Mouse (Mus musculus): ENCODE results near the gene Tapbp. TPM values are rescaled to one million over a fixed set of nuclear protein-coding genes. Genes with fewer than 3 reads are reported as not detected.

The Tapbp gene
- total RNA-seq, 1 experiment = 39.4 TPM

GRCm38 (mm10) chr17:33911052-33911812, 4.5 kb upstream of the Tapbp start:
- peak overlapping the region; percentile 39; the same call in 1 of the 2 replicates for H3K9ac ChIP-seq (ENCODE audit: insufficient read depth, low read depth, low read length, poor library complexity, severe bottlenecking)
- DNase-seq (ENCODE audit: low read depth, low spot score) = no peak
- H3K9me3 ChIP-seq (ENCODE audit: control insufficient read depth, insufficient read depth, low read depth, low read length) = no peaks in the 10 kb centered on the region
- no peak overlapping the region for H3K27ac ChIP-seq (ENCODE audit: insufficient read depth, low read depth, low read length, poor library complexity, severe bottlenecking)
- H3K36me3 ChIP-seq (ENCODE audit: control insufficient read depth, insufficient read depth, low read length, poor library complexity, severe bottlenecking) = peaks cover 40% of the 10 kb centered on the region
- in situ Hi-C loops (cut with MboI; ENCODE audit: low sequenced_read_pairs in 2 of 2, unreplicated experiment in 2 of 2) = no loop called here
- peak overlapping the region; percentile 3 to 39 for H3K4me3 ChIP-seq (ENCODE audit: insufficient read depth in 1 of 2, low read depth in 1 of 2, low read length in 2 of 2, poor library complexity in 1 of 2, severe bottlenecking in 1 of 2)
- TF ChIP-seq ZC3H11A (IDR thresholded peaks at IDR 0.05; ENCODE audit: borderline replicate concordance, low read depth, low read length) (no peak), ZNF384 (IDR thresholded peaks at IDR 0.05; ENCODE audit: low read depth, low read length) (no peak), CHD2 (IDR thresholded peaks at IDR 0.05; ENCODE audit: low read depth, low read length) (no peak), HCFC1 (IDR thresholded peaks at IDR 0.05; ENCODE audit: borderline replicate concordance, insufficient read depth, low read length) (no peak), MAFK (IDR thresholded peaks at IDR 0.05; ENCODE audit: insufficient read depth, low read depth, low read length) (no peak)
- peaks cover 0 to 8% of the 10 kb centered on the region in 2 experiments; a peak in 2 of 4 replicates for H3K4me1 ChIP-seq (ENCODE audit: control insufficient read depth in 2 of 2, insufficient read depth in 2 of 2, low read length in 2 of 2, poor library complexity in 1 of 2)

DNA sequence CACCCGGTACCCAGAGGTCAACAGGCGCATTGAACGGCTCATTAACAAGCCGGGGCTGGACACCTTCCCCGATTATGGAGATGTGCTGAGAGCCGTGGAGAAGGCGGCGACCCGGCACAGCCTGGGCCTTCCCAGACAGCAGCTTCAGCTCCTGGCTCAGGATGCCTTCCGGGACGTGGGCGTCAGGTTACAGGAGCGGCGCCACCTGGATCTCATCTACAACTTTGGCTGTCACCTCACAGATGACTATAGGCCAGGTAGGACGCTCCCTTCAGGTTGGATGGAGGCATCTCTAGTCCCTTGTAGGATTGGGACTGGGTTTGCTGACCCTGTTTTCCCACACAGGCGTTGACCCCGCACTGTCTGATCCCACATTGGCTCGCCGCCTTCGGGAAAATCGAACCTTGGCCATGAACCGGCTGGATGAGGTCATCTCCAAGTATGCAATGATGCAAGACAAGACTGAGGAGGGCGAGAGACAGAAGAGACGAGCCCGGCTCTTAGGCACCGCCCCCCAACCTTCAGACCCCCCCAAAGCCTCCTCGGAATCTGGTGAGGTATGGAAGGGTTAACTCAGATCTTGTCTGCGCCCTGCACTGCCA, 3.8 kb upstream of the Tapbp start:
- TF ChIP-seq ZNF384 (IDR thresholded peaks at IDR 0.05; ENCODE audit: low read depth, low read length) (no peak), HCFC1 (IDR thresholded peaks at IDR 0.05; ENCODE audit: borderline replicate concordance, insufficient read depth, low read length) (no peak), MAFK (IDR thresholded peaks at IDR 0.05; ENCODE audit: insufficient read depth, low read depth, low read length) (no peak), ZC3H11A (IDR thresholded peaks at IDR 0.05; ENCODE audit: borderline replicate concordance, low read depth, low read length) (no peak), CHD2 (IDR thresholded peaks at IDR 0.05; ENCODE audit: low read depth, low read length) (no peak)
- no peak overlapping the region for H3K27ac ChIP-seq (ENCODE audit: insufficient read depth, low read depth, low read length, poor library complexity, severe bottlenecking)
- H3K4me3 ChIP-seq (ENCODE audit: insufficient read depth in 1 of 2, low read depth in 1 of 2, low read length in 2 of 2, poor library complexity in 1 of 2, severe bottlenecking in 1 of 2) = peak overlapping the region; percentile 3 to 39
- H3K4me1 ChIP-seq (ENCODE audit: control insufficient read depth in 2 of 2, insufficient read depth in 2 of 2, low read length in 2 of 2, poor library complexity in 1 of 2) = peaks cover 3 to 5% of the 10 kb centered on the region in 2 experiments; a peak in 1 of 4 replicates
- in situ Hi-C loops (cut with MboI; ENCODE audit: low sequenced_read_pairs in 2 of 2, unreplicated experiment in 2 of 2) = no loop called here
- H3K9ac ChIP-seq (ENCODE audit: insufficient read depth, low read depth, low read length, poor library complexity, severe bottlenecking) = peak overlapping the region; percentile 29; the same call in 1 of the 2 replicates
- no peaks in the 10 kb centered on the region for H3K9me3 ChIP-seq (ENCODE audit: control insufficient read depth, insufficient read depth, low read depth, low read length)
- peaks cover 41% of the 10 kb centered on the region for H3K36me3 ChIP-seq (ENCODE audit: control insufficient read depth, insufficient read depth, low read length, poor library complexity, severe bottlenecking)
- no peak for DNase-seq (ENCODE audit: low read depth, low spot score)

- no peak overlapping the region for H3K27ac ChIP-seq (ENCODE audit: insufficient read depth, low read depth, low read length, poor library complexity, severe bottlenecking)
- DNase-seq (ENCODE audit: low read depth, low spot score) = no peak
- peaks cover 5 to 16% of the 10 kb centered on the region in 2 experiments; a peak in 1 of 4 replicates for H3K4me1 ChIP-seq (ENCODE audit: control insufficient read depth in 2 of 2, insufficient read depth in 2 of 2, low read length in 2 of 2, poor library complexity in 1 of 2)
- no peaks in the 10 kb centered on the region for H3K9me3 ChIP-seq (ENCODE audit: control insufficient read depth, insufficient read depth, low read depth, low read length)
- TF ChIP-seq ZC3H11A (IDR thresholded peaks at IDR 0.05; ENCODE audit: borderline replicate concordance, low read depth, low read length) = no peak
- TF ChIP-seq MAFK (IDR thresholded peaks at IDR 0.05; ENCODE audit: insufficient read depth, low read depth, low read length) = no peak
- no peak for TF ChIP-seq CHD2 (IDR thresholded peaks at IDR 0.05; ENCODE audit: low read depth, low read length)
- no peak for TF ChIP-seq HCFC1 (IDR thresholded peaks at IDR 0.05; ENCODE audit: borderline replicate concordance, insufficient read depth, low read length)
- no peak for TF ChIP-seq ZNF384 (IDR thresholded peaks at IDR 0.05; ENCODE audit: low read depth, low read length)
- no peak overlapping the region for H3K9ac ChIP-seq (ENCODE audit: insufficient read depth, low read depth, low read length, poor library complexity, severe bottlenecking)
- in situ Hi-C loops (cut with MboI; ENCODE audit: low sequenced_read_pairs in 2 of 2, unreplicated experiment in 2 of 2) = no loop called here
- H3K4me3 ChIP-seq (ENCODE audit: insufficient read depth in 1 of 2, low read depth in 1 of 2, low read length in 2 of 2, poor library complexity in 1 of 2, severe bottlenecking in 1 of 2) = no peak overlapping the region
- peaks cover 47% of the 10 kb centered on the region for H3K36me3 ChIP-seq (ENCODE audit: control insufficient read depth, insufficient read depth, low read length, poor library complexity, severe bottlenecking)
Measured at GRCm38 (mm10) chr17:33913264-33913663, 2.4 kb upstream of the Tapbp start.

DNA sequence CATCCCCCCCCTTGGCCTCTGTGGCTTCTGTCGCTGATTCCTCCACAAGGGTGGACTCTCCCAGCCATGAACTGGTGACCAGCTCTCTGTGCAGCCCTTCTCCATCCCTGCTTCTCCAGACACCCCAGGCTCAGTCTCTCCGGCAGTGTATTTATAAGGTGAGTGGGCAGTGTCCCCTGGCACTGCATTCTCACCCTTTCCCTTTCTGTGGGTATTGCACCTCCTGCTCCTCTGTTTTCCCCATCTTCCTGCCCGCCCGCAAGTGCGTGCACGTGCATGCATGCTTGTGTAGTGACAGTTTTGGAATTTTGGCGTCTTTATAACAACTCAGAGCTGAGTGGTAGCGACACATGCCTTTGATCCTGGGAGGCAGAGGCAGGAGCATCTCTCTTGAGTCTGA, 1.8 kb upstream of the Tapbp start:
- Histone ChIP-seq H3K4me3 (ENCODE audit: insufficient read depth in 1 of 2, low read depth in 1 of 2, low read length in 2 of 2, poor library complexity in 1 of 2, severe bottlenecking in 1 of 2) (no peak overlapping the region), H3K9me3 (ENCODE audit: control insufficient read depth, insufficient read depth, low read depth, low read length) (no peaks in the 10 kb centered on the region), H3K27ac (ENCODE audit: insufficient read depth, low read depth, low read length, poor library complexity, severe bottlenecking) (no peak overlapping the region), H3K36me3 (ENCODE audit: control insufficient read depth, insufficient read depth, low read length, poor library complexity, severe bottlenecking) (peaks cover 47% of the 10 kb centered on the region), H3K4me1 (ENCODE audit: control insufficient read depth in 2 of 2, insufficient read depth in 2 of 2, low read length in 2 of 2, poor library complexity in 1 of 2) (peaks cover 5 to 22% of the 10 kb centered on the region in 2 experiments; a peak in 2 of 4 replicates), H3K9ac (ENCODE audit: insufficient read depth, low read depth, low read length, poor library complexity, severe bottlenecking) (no peak overlapping the region)
- in situ Hi-C loops (cut with MboI; ENCODE audit: low sequenced_read_pairs in 2 of 2, unreplicated experiment in 2 of 2) = no loop called here
- TF ChIP-seq MAFK (IDR thresholded peaks at IDR 0.05; ENCODE audit: insufficient read depth, low read depth, low read length) (no peak), ZC3H11A (IDR thresholded peaks at IDR 0.05; ENCODE audit: borderline replicate concordance, low read depth, low read length) (no peak), ZNF384 (IDR thresholded peaks at IDR 0.05; ENCODE audit: low read depth, low read length) (no peak), CHD2 (IDR thresholded peaks at IDR 0.05; ENCODE audit: low read depth, low read length) (no peak), HCFC1 (IDR thresholded peaks at IDR 0.05; ENCODE audit: borderline replicate concordance, insufficient read depth, low read length) (no peak)
- no peak for DNase-seq (ENCODE audit: low read depth, low spot score)
